Mouse (Mus musculus) common myeloid progenitor, adult 5-6 weeks (primary cell): Measurements from ENCODE around the gene Wdr95. TPM values are rescaled to one million over a fixed set of nuclear protein-coding genes. Genes with fewer than 3 reads are reported as not detected.
A peak's percentile ranks its signal among the peaks of the same experiment; 100 is the strongest.

Experiments
- ATAC-seq: replicated peaks from 2 replicates; pipeline ENCODE4 v1.8.0; 2016; ENCODE audit warnings: low read depth, mild to moderate bottlenecking, moderate TSS enrichment, inconsistent platforms; ENCODE audit not compliant: poor library complexity, severe bottlenecking
- total RNA-seq: library from RNA; stranded (forward); fragments of 200-1000, 187-1606 nt; gene quantifications from 2 replicates; pipeline ENCODE4 v1.2.3, GENCODE M21; 2017

The Wdr95 gene
- not detected in 2 replicates for total RNA-seq

DNA sequence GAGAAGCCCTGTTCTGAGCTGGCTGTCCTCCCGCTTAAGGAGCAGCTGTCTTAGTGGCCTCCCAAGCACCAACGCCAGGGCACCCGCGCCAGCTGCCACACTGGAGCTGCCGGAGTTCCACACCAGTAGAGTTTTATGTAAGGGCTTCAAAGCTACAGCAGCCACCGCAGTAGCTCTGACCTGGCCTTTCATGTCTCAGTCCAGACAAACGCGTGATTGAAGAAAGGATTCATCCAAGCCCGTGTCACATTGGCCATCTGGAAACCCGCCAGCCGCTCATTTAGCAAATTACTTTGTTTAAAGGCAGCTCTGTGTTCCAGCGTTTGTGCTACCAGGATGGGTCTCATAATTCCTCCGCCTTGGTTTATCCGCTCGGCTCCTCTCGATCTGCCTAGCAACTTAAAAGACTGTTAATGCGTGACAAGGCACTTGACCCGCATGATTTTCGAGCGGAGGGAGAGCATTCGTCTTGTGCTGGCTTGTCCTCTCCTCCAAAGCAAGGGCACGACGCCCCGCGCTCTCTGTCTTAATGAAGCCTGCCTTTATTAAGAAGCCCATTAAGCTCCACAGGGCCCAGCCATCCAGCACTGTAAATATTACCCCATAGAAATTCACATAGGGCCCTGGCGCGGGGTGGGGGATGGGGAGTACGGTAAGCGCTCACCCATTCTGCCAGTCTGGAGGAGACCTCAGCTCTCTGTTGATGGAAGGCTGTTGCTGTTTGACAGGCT is at the start of gene Wdr95:
Gene Wdr95, plus strand, starts transcription at position 681 of the 731 bp plus-strand sequence.
- no peak for ATAC-seq

GRCm38 (mm10) chr5:149481920-149482319 is 46.6 kb upstream of the Wdr95 start:
- ATAC-seq, result no peak

DNA sequence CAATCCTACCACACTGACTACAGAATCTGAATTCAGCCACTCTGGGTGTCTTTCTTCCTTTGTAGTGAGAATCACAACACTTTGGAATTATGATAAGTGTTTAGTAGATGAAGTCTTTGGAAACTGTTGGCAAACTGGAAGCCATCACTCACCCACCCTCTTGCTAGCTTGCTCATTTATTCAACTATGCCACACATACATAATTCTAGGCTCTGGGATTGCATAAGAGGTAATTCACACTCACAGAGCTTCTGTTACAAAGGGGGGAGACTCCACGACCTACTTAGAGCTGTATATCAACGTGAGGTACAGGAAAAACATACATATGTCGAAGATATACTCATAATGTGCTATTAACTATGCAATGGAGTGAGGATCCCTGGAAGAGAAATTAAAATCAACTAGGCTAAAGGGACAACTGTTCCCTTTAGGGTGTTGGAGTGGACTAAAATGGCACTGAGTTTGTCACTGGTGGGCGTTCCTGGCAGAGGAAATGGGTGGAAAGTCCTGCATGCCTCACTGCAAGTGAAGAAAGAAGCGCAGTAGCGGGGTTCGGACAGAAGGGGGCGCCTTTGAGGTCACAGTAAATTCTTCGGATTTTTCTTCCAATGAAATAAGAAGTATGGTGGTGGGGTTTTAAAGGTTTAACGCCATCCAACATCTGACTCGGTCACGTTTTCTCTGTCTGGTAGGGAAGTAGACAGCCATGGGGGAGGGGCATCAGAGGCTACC is 45.0 kb upstream of the Wdr95 start:
- ATAC-seq, result no peak

GRCm38 (mm10) chr5:149484270-149484669 is 44.2 kb upstream of the Wdr95 start:
- ATAC-seq, result no peak

DNA sequence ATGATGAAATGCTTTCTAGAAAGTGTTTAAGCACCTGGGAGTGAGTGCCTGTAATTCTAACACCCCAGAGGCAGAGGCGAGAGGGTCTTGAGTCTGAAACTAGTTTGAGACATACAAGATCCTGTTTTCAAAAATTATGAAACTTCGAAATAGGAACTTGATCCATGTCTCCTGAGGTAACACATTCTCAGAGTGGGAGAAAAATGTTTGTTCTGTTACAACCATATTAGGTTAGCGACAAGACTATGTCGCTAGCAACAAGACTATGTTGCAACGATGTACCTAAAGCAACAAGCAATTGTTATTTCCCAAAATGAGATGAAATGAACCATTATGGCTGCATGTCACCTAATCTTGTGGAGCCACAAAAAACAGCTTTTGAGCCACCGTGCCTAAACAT is 43.0 kb upstream of the Wdr95 start:
- ATAC-seq, result 0 out of 2 replicates have a peak, but pooled peaks have one; percentile 17

DNA sequence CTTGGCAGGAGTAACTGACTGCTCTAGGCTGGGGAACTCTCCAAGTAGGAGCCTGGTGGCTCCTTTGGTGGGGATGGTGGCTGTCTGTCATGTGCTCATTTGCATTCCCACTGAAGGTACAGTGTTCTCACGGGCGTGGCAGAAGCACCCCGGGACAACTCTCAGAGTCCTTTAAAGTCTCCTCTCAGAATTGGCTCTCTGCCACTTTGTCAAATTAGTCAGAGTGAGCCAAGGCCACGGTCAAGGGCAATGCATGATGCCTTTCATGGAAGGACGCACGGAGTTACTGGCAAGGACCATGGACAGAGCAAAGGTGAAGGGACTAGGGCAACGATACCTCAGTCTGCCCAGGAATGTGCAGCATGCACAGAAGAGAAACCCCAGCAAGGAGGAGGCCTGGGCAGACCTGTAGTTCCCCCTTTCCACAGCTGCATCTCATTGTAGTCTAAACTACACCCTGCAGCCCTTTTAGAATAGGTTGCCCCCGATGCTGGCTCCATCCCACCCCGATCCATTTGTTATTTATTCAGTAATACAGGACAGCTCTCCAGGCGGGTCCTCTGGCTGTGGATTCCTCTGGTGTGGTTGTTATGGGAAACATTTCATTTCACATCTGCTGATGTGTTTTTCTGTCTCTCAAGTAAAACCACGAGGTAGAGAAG is 40.0 kb upstream of the Wdr95 start:
- ATAC-seq, result no peak

DNA sequence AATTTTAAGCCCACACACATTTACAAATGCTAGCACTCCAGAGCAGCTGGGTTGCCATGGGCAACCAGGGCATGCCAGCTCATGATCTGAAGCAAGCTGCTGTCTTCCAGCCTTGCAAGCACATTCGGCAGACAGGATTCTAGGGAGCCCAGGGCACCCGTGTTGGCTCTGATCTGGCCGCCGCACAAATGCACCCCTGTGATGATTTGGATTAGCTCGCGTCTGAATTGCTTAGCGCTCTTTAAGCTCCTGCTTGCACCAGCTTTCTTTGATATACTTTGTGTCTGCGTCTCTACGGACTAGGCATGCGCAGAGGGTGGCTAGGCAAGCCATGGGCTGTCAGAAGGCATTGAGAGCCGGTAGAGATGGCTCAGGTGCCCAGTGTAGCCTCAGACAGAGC is 39.3 kb upstream of the Wdr95 start:
- no peak for ATAC-seq

DNA sequence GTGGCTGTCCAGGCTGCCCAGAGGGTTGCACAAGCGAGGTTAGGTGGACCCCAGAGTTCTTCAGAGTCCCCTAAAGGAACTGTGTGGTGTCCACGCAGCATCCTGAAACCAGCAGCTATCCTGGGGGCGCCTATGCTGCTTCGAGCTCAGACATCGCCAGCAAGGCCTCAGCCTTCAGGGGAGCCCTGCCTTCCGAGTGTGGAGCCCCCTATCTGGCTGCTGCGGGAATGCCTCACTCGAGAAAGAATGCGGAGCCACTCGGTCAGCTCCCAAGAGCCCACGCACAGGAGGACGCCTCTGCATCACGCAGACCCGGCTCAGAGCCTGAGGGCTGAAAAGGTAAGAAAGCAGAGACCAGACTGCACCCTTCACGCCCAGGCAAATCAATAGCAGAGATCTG is 38.2 kb upstream of the Wdr95 start:
- no peak for ATAC-seq

DNA sequence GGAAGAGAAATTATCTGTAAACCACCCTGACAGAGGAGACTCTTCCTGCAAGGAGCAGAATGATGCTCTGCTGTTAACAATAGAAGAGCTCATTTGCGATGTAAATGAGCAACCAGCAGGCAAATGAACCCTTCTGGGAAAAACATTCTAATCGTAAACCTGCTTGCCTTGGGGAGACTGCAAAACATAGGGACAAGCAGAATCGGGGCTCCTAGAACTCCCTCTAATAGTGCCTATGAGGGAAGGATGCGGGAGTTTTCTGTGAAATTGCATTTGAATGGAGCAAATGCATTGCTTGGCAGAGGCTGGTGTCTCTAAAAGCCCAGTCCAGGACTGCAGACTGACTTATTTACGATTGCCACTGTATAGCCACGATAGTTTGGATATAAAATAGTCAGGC is 32.8 kb upstream of the Wdr95 start:
- ATAC-seq, result no peak

- ATAC-seq, result no peak
Measured at GRCm38 (mm10) chr5:149496401-149497066, 31.9 kb upstream of the Wdr95 start.

GRCm38 (mm10) chr5:149499936-149500335 is 28.5 kb upstream of the Wdr95 start:
- ATAC-seq, result no peak

DNA sequence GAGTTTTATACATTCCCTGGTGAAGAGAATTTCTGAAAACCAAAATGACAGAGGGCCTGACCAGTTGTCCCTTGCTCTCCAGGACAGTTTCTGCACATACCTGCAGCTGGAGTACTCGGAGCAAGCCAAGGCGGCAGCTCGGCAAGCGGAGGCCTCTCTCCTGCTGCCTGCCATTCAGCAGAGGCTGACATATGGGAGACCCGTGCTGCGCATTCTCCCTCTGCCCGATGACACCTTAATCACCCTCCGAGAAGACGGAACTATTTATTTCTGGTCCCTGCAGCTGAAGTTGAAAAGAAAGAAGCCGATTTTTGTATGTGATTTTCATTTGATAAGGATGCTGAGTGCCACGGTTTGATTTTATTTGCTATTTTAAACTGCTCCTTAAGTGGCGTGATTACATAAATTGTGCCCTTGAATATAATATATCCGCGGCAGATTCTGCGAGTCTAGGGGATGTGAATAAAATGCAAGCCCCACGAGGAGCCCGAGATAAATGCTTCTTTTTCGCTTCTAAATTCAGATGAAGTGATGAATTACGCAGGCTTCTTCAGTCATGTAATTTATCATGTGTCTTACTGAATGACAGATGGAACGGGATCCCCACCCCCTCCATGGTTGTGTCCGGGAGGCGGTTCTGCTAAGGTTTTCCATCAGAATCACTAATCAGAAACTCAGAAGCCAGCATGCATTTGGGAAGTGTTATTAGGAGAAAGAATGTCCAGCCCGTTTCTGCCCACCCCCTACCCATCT is 24.9 kb upstream of the Wdr95 start:
- ATAC-seq, result no peak

DNA sequence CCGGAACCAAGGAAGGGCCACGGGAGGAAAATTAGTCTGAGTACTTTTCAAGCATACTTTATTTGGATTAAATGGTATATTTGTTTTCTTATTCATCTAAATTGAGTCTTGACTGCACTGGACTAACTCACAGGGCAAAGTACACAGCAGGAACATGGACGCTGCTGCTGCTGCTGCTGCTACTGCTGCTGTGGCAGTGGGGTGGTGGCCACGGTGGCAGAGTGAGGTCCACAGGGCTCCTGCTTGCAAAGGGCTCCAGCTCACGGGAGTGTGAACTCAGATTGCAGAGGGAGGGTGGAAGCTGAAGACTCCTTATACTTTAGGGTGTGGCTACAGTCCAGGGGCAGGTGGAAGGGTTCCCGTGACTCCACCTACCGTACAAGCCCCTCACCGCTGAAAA is 23.5 kb upstream of the Wdr95 start:
- no peak for ATAC-seq

DNA sequence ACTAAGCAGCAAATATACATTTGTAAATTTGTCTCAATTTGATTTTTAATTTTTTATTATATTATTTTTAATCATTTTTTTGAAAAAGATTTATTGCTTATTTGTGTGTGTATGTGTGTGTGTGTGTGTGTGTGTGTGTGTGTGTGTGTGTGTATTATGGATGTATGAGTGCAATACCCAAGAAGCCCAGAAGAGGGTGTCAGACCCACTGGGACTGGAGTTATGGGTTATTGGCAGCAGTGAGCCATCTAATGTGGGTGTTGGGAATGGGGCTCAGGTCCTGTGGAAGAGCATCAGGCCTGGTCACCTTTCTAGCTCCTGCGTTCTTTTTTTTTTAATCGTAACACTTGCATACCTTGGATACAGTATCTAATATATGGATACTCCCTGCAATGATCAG is 22.4 kb upstream of the Wdr95 start:
- ATAC-seq, result no peak

DNA sequence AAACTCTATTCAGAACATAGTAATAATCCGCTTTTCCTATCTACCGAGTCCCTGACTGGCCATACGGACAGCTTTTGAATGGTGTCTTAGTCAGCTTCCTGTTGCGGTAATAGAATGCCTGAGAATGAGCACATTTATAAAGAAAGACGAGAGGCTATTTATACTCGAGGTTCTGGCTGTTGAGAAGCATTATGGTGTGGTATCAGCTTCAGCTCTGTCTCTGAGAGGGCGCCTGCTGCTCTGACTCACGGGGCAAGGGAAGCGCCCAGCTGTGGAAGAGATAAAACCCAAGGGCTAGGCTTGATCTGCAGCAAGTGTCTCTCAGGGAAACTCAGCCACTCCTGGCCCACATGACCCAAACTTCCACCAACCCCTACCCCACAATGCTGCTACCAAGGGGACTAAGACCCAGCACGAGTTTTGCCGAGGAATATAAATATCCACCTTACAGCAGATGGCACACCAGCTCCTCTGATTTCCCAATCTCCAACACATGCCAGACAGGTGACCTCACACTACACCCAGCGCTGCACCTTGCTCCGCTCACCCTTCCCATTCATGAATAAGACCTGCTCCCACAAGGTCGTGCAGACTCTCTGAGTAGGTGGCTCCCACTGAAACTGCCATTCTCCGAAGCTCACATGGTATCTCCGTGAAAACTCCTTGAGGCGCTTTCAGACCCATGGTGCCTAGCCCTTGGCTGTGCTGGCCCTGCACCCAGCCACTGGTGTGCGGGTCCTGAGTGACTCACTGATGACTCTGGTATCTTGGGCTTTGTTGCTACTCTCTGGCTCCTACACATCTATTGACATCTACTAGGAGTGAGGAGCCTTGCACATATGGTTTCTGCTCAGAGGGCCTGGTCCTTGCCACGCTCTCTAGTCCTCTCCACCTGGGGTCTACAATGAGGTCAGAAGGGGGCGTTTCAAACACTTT is 20.1 kb upstream of the Wdr95 start:
- ATAC-seq, result peak; percentile 50

GRCm38 (mm10) chr5:149510323-149510722 is 18.2 kb upstream of the Wdr95 start:
- ATAC-seq, result no peak

DNA sequence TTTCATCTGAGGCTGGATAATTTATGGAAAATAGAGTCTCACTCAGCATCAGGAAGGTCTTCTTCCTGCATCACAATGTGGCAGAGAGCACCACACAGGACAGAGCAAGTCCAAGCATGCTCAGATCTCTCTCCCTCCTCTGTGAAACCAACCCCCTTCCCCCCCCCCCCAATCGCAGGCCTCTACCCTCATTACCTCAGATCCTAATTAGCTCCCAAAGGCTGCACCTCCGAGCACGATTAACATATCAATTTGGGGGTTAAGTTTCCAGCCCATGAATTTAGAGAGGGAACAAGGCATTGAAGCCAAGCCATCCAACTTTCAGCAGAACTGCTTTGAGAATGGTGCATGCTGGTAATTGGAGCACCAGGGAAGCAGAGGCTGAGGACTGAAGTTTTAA is 15.8 kb upstream of the Wdr95 start:
- ATAC-seq, result no peak

DNA sequence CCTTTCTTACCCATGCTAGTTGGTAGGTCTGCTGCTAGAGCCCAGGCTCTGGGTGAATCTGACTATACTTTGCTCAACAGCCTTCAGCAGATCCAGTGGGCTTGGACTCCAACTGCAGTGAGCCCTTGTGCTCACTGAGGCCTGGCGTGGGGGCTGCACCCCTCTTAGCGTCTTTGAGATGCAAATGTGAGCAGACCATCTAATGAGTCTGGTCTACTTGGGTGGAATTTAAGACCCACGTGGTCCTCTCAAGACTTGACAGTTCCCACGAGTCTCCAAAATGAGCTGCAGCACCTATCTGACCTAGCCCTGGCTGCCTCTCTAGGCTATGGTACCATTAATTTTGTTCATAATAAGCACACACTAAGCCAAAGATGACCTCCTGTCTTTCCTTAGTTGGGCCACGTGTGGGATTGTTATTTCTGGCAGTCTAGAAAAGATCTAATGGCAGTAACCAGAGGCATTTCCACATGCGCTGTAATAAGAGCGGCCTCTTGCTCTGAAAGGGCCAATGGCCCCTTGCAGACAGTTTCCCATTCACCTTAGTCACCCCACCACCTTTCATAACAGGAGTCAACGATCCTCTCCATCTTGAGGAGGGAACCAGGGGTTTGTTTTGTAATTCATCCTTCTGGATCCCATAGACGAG is 14.9 kb upstream of the Wdr95 start:
- ATAC-seq, result no peak
